Mouse (Mus musculus) embryo, embryonic 10.5 days (tissue): ENCODE data around the gene Ear2.
"Not testable (repeated sequence)": the region's sequence is repeated elsewhere in the genome, so short reads cannot be mapped to it uniquely, and the experiment has no call there.

Experiments
- DNase-seq: peaks from one replicate; pipeline ENCODE4 v3.0.0-alpha.2; 2015; ENCODE audit warnings: low spot score

Gene Ear2

DNA sequence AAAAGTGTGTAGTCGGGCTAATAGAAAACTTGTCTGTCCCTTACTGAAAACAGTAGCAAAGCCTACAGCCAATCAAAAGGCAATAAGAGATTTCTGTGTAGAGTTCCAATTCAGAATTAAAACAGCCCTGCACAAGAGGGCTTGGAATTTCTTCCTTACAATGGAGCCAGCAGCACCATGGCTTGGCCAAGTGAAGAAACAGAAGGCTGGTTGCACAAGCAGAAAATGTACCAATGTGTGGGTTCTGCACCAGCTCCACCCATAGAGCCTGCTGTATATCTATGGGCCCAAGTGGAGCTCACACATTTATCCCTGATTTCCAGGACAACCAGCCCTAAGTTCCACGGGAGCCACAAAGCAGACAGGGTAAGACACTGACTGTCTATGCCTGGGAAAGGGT is at the start of gene Ear2:
Gene Ear2 (plus strand): TSS at position 301 of the 400 bp plus-strand sequence.
- DNase-seq = not testable (repeated sequence)

DNA sequence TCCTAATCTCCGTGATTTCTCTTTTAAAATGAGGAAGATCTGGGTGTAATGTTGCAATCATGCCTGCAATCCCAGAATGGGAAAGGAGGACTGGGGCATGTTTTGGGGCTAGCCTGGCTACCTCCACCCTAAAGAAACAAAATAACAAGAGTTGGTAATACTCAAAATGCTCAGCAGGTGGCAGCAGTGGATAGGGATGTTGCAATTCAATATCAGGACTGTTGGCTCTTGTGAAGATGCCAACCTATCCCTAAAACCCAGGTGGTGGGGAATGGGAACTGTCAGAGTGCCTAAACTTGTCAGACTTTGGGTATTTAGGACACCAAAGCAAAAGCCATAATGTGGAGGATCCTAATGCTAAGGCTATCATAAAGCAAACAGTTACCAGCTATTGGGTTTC is 34.6 kb upstream of the Ear2 start:
- peak; percentile 40 for DNase-seq

DNA sequence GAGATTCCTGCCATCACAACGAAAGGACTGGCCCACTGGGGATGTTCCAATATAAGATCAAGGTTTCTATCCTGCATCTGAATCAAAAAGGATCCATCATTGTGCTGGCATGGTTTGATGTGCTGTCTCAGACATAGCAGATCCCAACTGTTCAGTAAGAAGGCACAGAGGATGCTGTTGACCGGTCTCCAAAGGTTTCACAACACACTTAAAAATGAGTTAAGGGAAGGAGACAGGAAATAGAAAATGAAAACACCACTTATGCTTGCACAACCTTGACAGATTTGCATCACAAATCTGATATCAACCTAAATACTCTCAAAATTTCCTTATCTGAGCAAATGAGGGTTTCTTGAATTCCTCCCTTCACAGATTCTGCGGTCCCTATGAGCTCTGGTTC is 31.9 kb upstream of the Ear2 start:
- DNase-seq = not testable (repeated sequence)

DNA sequence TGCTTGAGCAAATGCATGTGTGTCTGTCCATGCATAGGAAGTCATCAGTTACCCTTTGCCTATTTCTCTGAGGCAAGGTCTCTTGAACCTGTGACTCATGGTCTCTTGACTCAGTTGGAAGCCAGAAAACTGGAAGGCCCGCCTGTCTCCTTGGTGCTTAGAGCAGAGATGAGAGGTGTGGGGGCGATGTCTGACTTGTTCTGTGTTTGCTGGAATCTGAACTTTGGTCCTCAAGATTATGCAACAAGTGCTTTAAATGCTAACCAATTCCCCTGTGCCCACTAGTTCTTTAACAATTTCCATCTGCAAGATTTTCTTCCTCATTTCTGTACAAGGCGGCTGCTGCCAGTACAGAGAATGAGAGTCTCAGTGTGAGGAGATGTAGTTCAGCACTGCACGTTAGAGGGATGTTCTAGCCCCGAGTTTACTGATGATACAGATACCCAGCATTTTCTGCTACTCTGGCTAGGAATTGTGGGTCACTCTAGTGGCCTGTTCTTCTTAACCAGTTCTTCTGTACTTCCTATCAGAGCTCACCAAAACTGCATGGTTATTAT is 24.6 kb upstream of the Ear2 start:
- not testable (repeated sequence) for DNase-seq

DNA sequence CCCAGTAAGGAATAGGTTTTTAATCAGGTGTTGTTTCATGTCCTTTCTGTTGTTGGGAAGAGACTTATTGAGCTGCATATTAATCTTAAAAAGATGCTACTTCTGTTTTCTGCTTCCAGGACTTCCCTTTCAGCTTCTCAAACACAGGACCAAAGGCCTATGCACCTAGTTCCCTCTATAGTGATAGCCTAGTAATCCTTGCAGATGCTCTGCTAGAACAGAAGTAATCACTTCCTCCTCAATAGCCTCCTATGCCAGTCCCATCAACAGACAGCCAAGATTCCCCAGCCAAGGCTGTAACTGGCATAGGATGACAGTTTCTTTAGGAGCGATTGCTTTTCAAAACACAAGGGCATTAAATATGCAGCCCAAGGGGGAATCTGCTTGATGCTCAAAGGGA is 15.9 kb upstream of the Ear2 start:
- DNase-seq = not testable (repeated sequence)

DNA sequence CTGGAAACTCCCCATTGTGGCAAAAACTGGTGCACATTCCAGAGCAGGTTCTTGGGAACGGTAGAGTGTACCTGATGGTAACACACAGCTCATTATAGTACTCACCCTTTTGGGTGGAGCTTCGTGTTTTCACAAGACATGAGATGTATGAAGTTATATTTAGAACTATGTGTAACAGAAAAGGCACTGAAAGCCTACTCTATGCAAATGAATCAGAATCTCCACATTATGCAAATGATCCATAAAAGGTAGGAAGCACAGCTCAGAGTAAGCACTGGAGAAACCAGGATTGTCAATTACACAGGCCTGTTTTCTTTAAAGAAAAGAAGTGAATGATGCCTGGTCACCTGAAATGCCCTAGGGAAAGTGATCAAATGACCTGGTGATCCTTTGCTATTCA is 14.9 kb upstream of the Ear2 start:
- not testable (repeated sequence) for DNase-seq

DNA sequence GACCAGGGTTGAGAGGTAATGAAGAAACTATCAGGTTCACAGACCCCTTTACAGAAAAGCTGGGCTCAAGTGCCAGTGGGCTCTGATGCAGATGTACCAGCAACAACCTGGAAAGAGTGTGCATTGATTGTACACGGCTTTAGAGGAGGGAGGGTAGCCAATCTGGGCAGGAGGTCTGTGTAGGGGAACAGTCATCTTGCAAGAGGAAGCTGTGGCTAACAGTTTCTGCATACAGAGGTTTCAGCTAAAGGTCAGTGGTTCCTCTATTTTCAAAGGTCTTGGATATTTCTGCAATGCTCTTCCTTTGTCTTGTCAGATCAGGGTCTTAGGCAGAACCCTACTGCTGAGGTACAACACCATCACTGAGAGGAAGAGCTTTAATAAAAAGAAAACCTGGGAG is 10.9 kb upstream of the Ear2 start:
- DNase-seq = not testable (repeated sequence)

DNA sequence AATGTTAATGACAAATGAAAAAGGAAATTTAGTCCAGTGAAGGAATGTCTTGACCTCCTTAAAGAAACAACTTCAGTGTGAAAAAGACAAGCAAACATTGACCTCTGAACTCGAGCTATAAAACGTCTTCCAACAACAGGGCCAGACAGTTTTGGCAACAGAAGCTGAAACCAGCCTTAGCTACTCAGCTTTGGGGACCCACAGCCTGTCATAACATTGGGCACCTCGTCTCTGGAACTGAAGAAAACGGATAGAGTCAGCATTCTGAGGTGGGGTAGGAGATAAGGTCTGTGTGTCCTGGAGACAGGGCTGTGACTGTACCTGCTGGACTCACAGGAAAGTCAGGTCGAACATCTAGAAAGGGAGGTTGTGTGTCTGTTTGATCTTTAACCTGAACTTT is 8.0 kb upstream of the Ear2 start:
- DNase-seq = peak; percentile 4

DNA sequence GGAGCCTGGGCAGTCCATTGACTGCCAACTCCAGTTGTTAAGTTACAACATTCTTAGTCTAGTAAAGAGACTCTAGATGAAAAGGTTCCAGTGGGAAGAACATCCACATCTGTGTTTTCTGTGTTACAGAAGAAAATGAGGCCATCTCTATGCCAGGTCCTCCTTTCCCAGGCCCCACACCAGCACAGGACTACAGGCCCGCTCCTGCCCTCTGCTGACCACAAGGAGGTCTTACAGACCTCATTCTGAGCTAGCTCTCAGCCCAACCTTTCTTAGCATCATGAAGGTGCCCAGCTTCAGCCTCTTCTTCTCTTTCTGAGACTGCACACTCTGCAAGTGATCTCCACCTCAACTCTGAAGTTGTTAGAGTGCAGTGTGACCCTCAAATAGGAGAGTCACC is 2.4 kb upstream of the Ear2 start:
- not testable (repeated sequence) for DNase-seq

DNA sequence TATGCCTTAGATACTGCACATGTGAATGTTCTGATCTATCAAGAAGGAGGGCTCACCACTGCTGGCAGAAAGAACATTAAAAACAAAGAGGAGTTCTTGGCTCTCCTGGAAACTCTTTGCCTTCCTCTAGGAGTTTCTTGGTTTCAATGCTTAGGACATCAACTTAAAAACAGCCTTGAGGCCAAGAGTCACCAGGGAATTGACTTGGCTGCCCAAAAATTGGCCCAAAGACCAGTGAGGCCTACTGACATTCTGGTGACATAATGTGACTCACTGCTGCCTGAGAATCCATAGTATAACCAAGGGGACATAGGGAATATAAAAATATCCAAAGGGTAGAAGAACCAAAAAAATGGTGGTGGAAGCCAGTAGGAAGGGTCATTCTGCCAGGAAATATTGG is 8.5 kb downstream of the Ear2 start:
- DNase-seq = no peak

DNA sequence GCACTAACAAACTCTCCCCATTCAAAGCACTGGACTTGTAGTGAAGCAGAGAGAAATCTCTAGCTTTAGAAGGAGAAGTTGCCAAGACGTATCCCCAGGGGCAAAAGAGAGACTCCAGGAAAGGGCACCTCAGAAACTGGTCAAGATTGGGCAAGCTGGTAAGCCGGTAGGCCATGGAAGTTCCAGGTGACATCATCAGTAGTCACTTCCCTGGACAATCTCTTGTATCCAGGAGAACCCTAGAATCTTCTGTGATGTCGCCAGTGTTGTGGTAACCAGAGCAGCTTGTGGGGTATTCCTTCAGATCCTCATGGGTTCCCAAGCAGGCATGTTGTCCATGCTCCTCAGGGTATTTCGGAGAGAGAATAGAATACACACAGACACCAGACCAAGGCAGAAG is 21.1 kb downstream of the Ear2 start, which contains the start of gene Gm3327:
Gene Gm3327 (plus strand): TSS at position 301 of the 400 bp plus-strand sequence.
- DNase-seq = not testable (repeated sequence)
